Mouse (Mus musculus): Measurements from ENCODE around the gene Srrm4.

The Srrm4 gene

GRCm38 (mm10) chr5:116489621-116490020, 102.0 kb downstream of the Srrm4 start:
- no peak for DNase-seq (ENCODE audit: low spot score)

GRCm38 (mm10) chr5:116486135-116486534, 105.5 kb downstream of the Srrm4 start:
- no peak for DNase-seq (ENCODE audit: low spot score)

DNA sequence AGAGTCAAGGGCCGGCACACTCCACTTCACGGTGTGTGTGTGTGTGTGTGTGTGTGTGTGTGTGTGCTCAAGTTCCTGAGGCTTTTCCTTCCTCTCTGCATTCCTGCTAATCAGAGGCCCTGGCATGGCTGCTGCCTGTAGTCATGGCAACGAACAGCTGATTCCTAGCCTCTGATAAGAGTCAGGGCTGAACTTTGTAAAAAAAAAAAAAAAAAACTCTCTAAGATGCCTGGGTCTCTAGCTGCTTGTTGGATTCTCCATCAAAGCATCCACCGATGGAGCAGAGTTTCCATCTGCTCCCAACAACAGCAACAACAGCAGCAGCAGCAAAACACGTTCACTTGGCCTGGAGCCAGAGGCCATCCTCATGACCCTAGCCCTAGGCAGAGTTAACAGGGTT, 106.5 kb downstream of the Srrm4 start:
- peak; percentile 7 for DNase-seq (ENCODE audit: low spot score)

DNA sequence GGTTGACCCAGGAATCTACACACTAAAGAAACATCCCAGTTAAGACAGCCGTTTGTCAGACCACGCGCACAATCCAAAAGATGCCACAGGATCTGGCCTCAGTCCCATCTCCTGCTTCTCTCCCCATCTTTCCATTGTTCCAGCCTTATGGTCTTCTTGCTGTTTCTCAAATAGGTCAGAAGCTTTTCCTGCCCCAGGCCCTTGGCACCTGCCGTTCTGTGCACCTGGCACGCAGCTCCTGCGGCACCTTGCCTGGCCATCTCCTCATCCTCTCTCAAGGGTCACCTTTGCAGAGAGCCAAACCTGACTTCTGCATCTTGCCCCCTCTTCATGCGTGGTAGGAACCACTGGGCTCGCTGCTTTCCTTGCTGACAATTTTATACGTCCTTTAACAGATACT, 107.4 kb downstream of the Srrm4 start:
- DNase-seq (ENCODE audit: low spot score): no peak

DNA sequence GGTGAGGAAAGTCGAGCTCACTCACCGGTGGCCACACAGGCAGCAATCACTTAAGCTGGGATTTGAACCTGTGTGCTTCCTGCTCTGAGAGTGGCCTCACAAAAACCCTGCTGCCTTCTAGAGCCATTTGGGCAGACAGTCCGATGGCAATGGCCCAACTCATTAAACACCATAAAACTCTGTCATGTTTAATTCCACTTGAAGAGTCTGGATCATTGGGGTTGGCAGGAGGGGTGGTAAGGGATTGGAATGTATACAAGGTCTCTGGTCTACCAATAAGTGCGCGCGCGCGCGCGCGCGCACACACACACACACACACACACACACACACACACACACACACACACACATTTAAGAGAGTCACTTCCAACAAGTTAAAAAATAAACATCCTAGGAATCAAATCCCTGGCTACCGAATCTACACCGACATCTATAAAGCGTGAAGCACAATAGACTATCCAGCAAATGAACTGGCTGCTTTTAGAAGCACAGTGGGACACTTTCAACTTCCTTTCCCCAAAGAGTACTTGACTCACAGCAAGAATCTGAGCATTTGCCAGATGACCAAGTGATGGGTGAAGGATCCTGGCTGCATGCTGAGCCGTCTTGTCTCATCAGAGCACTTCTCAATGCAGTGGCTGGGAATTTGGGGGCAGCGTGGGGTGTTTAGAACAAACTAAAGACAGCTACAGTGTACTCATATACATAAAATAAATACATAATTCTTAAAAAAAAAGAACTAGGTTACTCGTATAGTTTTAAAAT, 112.8 kb downstream of the Srrm4 start:
- DNase-seq (ENCODE audit: low spot score): no peak

DNA sequence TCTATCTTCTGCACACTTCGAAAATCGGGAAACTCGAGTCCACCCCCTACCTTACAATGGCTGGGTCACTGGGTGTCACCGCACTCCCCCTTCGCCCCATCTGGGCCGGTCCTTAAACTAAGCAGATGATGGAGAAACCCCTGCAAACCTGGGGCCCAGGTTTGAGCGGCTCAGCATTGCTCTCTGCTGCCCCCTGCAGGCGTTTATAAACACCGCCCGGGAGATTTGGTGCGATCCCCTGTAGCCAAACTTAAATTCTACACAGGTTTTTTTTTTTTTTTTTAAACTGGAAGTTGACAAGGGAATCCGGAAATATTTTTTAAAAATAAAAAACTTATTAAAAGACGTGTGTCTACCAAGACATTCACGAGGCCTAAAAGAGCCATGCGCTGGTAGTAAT, 115.6 kb downstream of the Srrm4 start:
- DNase-seq (ENCODE audit: low spot score): peak; percentile 13

DNA sequence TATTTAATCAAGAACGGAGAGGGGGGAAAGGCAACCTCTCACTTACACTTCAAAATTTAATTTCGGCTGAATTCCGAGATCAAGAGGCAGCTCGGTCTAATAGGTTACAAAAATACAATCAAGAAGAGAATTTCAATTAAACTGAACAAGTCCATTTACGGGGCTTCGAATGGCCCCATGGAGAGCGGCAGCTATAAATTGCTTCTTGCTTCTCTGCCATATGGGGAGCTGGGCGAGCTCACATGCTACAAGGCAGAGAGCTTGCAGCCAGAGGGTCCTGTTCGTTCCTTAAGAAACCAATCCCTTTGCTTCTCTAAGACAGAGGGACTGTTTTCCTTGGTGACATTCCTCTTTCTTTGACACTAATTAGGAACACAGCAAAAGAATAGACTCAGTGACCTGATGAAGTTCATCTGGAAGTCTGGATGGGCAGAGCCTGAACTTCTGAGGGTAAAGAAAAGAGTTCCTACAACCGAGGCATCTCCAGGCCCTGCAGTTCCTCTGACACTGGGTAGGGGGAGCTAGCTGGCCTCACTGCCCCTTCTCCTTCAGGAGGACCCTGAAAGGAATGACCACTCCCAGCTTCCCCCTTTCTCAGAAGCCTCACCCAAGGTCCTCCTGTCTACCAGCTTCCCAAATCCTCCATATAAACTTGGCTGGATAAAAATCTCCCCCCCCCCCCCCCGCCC, 130.1 kb downstream of the Srrm4 start:
- no peak for DNase-seq (ENCODE audit: low spot score)

GRCm38 (mm10) chr5:116459970-116460369, 131.6 kb downstream of the Srrm4 start:
- DNase-seq (ENCODE audit: low spot score): no peak

GRCm38 (mm10) chr5:116457791-116458190, 133.8 kb downstream of the Srrm4 start:
- DNase-seq (ENCODE audit: low spot score): no peak

- DNase-seq (ENCODE audit: low spot score): no peak
Measured at GRCm38 (mm10) chr5:116456796-116457515, 134.7 kb downstream of the Srrm4 start.

DNA sequence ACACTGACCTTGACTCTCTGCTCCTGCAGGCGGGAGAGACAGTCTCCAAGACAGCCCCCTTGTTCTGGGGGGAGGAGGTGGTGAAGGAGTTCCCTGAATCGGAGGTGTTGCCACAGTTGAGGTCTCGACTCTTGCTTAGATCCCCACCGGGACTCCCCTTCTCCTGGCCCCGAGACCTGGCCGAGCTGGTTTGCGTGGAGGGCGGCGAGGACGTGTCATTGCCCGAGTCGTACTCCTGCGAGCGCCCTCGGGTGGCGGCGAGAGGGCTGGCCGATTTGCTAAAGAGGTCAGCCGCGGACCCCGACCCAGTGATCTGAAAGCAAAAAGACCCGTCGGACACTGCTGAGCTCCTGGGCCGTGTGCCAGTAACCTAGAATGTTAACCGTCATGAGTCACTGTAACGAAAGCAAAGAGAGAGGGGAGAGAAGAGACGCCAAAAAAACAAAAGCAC, 138.2 kb downstream of the Srrm4 start:
- peak; percentile 61 for DNase-seq (ENCODE audit: low spot score)

GRCm38 (mm10) chr5:116450901-116451300, 140.7 kb downstream of the Srrm4 start:
- DNase-seq (ENCODE audit: low spot score): no peak

DNA sequence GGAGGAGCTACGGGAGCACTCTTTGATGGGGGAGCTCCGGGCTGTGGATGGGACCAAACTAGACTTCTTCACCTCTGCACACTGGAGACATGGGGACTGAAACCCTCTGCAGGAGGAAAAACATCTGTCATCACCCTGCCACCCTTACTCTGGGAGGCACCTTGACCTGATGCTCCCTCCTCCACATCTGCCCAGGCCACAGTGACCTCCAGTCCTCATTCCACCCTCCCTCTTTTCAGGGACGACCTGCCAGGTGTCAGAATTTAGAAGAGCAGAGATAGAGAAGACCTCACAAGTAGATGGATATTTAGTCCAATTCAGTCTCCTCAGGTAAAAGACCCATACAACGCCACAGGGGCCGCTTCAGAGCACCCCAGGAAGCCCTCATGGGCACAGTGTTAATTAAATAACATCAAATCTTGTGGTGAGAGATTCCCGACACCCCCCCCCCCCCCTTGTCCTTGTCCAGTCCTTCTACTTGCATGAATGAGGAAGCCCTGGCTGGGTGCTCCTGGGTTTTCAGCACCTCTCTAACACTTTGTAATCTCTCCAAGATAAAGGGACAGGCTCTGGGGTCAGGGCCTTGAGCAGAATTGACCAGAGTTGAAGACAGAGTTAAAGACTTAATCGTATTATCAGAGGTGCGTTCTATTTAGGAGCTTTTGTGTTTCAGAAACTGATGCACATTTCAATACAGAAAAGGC, 141.9 kb downstream of the Srrm4 start:
- no peak for DNase-seq (ENCODE audit: low spot score)

GRCm38 (mm10) chr5:116448409-116449191, 143.0 kb downstream of the Srrm4 start:
- DNase-seq (ENCODE audit: low spot score): no peak

GRCm38 (mm10) chr5:116447821-116448350, 143.7 kb downstream of the Srrm4 start:
- no peak for DNase-seq (ENCODE audit: low spot score)

GRCm38 (mm10) chr5:116446552-116446951, 145.1 kb downstream of the Srrm4 start:
- DNase-seq (ENCODE audit: low spot score): no peak

DNA sequence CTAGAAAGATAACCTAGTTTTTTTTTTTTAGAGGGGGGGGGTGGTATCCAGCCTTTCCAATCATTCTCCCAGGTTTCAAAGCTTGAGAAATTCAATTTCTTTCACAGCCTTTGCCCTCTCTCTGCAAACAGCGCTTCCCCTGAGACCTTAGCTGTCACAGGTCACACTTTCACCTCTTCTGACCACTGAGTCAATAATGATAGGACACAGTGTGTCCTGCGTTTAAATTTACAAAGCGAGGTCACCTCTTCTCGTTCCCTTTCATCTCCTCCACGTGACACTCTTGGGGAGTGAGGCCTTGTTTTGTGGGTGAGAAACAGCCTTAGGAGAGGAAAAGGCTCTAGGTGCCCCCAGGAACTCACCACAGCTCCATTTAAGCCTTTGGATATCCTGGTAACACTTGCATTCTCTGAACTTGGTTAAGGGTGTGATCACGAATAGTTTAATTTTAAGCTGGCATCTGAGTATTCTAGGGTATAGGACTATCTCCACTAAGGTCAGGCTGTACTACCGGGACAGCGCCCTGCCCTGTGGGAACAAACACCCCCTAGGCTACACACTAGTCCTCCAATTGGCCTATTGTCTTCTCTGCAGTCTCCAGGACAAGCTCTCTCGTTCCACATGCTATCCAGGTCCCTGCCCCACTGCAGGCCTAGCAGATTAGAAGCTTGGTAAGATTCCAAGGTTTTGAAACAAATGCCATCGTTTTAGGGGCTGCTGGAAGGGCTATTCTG, 145.8 kb downstream of the Srrm4 start:
- no peak for DNase-seq (ENCODE audit: low spot score)

DNA sequence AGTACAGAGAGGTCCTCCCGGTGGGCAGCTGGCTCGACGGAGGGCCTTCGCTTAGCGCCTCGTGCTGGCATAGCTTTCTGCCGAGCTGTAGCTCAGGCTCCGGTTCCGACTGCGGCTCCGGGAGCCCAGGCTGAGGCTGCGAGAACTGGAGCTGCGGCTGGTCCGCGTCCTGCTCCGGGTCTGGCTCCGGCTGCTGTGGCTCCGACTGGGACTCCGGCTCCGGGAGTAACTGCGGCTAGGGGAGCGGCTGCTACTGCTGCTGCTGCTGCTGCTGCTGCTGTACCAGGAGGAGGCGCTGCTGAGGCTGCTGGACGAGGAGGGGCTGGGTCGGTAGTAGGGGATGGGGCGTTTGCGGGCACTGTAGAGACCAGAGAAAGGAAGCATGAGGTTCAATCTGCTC, 147.1 kb downstream of the Srrm4 start:
- no peak for DNase-seq (ENCODE audit: low spot score)

GRCm38 (mm10) chr5:116443459-116443940, 148.1 kb downstream of the Srrm4 start:
- DNase-seq (ENCODE audit: low spot score): no peak
